Mouse (Mus musculus) right cerebral cortex, adult 2 months (tissue): ENCODE data around the gene Gm3854.
"Not testable (repeated sequence)": the region's sequence is repeated elsewhere in the genome, so short reads cannot be mapped to it uniquely, and the experiment has no call there.

Experiments
- DNase-seq, 2 experiments: peaks; one replicate each; pipeline ENCODE4 v3.0.0; 2021 to 2022; ENCODE audit warnings: low spot score in 2 of 2

The Gm3854 gene

GRCm38 (mm10) chr7:6343501-6344071, at the start of gene Gm3854:
Gm3854 (plus strand) TSS chr7:6343759.
- DNase-seq, result peak; percentile 85 to 91

- not testable (repeated sequence) for DNase-seq
These were observed 42.8 kb upstream of the Gm3854 start for GRCm38 (mm10) chr7:6300796-6301195.

- peak in 1 of 2 experiments; percentile 32 for DNase-seq
These were observed 12.9 kb upstream of the Gm3854 start for GRCm38 (mm10) chr7:6330458-6331232.

GRCm38 (mm10) chr7:6331233-6331956, 12.2 kb upstream of the Gm3854 start, which contains the start of gene Zfp583:
Zfp583 (minus strand) TSS chr7:6331285.
- DNase-seq, result peak; percentile 88 to 90

GRCm38 (mm10) chr7:6339865-6340264, 3.7 kb upstream of the Gm3854 start:
- no peak for DNase-seq

GRCm38 (mm10) chr7:6344124-6344523, 565 bp downstream of the Gm3854 start:
- no peak for DNase-seq

GRCm38 (mm10) chr7:6358121-6358520, 14.6 kb downstream of the Gm3854 start:
- DNase-seq, result no peak

GRCm38 (mm10) chr7:6358937-6359590, 15.5 kb downstream of the Gm3854 start:
- no peak for DNase-seq

GRCm38 (mm10) chr7:6360477-6361060, 17.0 kb downstream of the Gm3854 start:
- no peak for DNase-seq

GRCm38 (mm10) chr7:6361756-6362155, 18.2 kb downstream of the Gm3854 start:
- DNase-seq, result no peak

- peak; percentile 96 to 98 for DNase-seq
These were observed 18.9 kb downstream of the Gm3854 start for GRCm38 (mm10) chr7:6362268-6363046.

- DNase-seq, result peak; percentile 81 to 86
These were observed 19.5 kb downstream of the Gm3854 start, which contains the start of gene Zfp78 for GRCm38 (mm10) chr7:6363047-6363488. Zfp78 (plus strand) TSS chr7:6363280.

GRCm38 (mm10) chr7:6364761-6365160, 21.2 kb downstream of the Gm3854 start:
- DNase-seq, result no peak

GRCm38 (mm10) chr7:6367185-6367584, 23.6 kb downstream of the Gm3854 start:
- DNase-seq, result no peak

GRCm38 (mm10) chr7:6368146-6368545, 24.6 kb downstream of the Gm3854 start:
- not testable (repeated sequence) for DNase-seq

GRCm38 (mm10) chr7:6369460-6369859, 25.9 kb downstream of the Gm3854 start:
- no peak for DNase-seq

GRCm38 (mm10) chr7:6372993-6373392, 29.4 kb downstream of the Gm3854 start:
- no peak for DNase-seq

- DNase-seq, result peak; percentile 73 to 77
These were observed 34.9 kb downstream of the Gm3854 start for GRCm38 (mm10) chr7:6378441-6378840.

- DNase-seq, result no peak
These were observed 37.9 kb downstream of the Gm3854 start for GRCm38 (mm10) chr7:6381431-6381830.

GRCm38 (mm10) chr7:6383044-6383455, 39.5 kb downstream of the Gm3854 start, which contains the start of gene Zfp28:
Zfp28 (plus strand) TSS chr7:6383295.
- DNase-seq, result peak; percentile 86 to 92
